Mouse (Mus musculus): ENCODE data around the gene Ptch2. TPM values are rescaled to one million over a fixed set of nuclear protein-coding genes. Genes with fewer than 3 reads are reported as not detected.

The Ptch2 gene
- polyA plus RNA-seq, 1 experiment: 0.20 TPM

DNA sequence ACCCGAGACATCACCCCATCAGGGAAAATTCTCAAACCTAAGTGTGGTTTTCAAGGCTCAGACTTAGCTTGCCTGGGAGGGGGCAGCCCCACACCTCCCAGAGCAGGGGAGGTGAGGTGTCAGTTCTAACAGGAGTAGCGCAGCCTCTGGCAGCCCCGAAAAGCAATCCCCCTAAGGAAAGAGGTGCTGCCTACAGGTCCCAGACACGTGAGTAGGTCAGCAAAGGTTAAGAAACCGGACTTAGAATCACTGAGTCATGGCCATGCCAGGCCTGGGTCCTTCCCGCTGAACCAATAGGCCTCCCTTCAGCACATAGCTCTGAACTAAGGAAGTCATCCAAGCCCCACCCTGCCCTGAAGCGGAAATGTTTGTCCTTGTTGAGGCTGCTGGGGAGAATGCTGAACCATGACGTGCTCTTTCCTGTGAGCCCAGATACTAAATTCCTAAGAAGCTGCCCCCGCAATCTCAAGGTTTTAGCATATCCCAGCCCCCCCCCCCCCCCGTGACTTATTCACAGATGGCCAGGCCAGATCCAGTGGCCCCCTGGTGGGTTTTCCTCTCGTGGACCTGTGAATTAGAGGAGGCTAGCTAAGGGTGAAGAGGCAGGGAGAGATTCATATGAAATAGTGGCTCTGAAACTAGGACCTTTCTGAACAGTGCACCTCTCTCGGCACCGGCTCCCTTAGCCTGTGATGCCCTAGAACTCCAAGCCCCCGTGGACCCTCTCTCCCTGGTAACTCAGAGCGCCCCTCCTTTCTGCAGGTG is 30.2 kb downstream of the Ptch2 start:
- Histone ChIP-seq H3ac (ENCODE audit: control insufficient read depth, insufficient read length, low read depth) (peak overlapping the region; percentile 49), H3K79me2 (ENCODE audit: control insufficient read depth, insufficient read depth) (peaks cover 19% of the 10 kb centered on the region), H3K79me3 (ENCODE audit: low read depth) (peaks cover 5% of the 10 kb centered on the region), H3K4me3 (ENCODE audit: insufficient read depth, poor library complexity, severe bottlenecking) (no peak overlapping the region), H3K27me3 (ENCODE audit: control insufficient read depth, insufficient read depth, insufficient read length) (no peaks in the 10 kb centered on the region), H3K36me3 (ENCODE audit: control insufficient read depth, insufficient read depth) (peaks cover 39% of the 10 kb centered on the region)
- TF ChIP-seq MAX (IDR thresholded peaks at IDR 0.05): peak; percentile 58
- TF ChIP-seq CTCF (IDR thresholded peaks at IDR 0.05; ENCODE audit: control insufficient read depth, insufficient read depth, insufficient read length): no peak
- no peak for TF ChIP-seq MYOG (IDR thresholded peaks at IDR 0.05; ENCODE audit: control insufficient read depth, extremely low read depth, insufficient read length)
- peak; percentile 60 for TF ChIP-seq USF1 (IDR thresholded peaks at IDR 0.05; ENCODE audit: low read depth)
- no peak for TF ChIP-seq FOSL1 (IDR thresholded peaks at IDR 0.05; ENCODE audit: insufficient read depth, low read length, poor library complexity, severe bottlenecking)
- TF ChIP-seq MYOD1 (IDR thresholded peaks at IDR 0.05; ENCODE audit: control insufficient read depth, insufficient read length, low read depth): no peak
- TF ChIP-seq CEBPB (IDR thresholded peaks at IDR 0.05; ENCODE audit: low read depth): no peak

DNA sequence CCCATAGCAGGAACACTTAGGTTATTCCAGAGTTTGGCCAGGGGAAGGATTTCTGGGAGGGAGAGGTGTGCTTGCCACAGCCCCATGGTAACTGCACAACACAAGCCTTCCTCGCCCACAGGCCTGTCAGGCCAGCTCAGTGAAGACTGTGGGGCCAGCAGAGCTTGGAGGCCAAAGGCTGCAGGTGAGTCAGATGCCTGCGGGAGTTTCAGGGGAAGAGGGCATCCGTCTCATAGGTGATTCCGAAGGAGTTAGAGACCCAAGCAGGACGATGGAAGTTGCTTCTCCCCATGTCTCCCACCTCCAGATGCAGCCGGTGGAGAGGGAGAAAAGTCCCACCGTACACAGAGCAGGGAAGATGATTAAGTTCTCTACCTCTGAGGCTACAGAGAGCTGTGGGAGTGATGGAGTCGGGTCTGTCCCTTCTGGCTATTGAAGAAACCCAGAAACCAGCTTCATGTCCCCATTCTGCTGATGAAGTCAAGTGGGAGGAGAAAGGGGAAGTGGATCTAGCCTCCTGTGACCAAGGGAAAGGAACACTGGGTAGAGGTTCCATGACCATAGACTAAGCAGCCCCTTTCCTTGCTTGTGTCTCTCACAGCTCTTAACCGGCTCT is 30.9 kb downstream of the Ptch2 start, which contains the start of gene Tctex1d4:
Tctex1d4 (plus strand) TSS at position 120 of the 616 bp plus-strand sequence.
- peak within 1 kb of the TSS; percentile 49 for H3ac ChIP-seq (ENCODE audit: control insufficient read depth, insufficient read length, low read depth)
- H3K79me3 ChIP-seq (ENCODE audit: low read depth): peaks cover 5% of the 10 kb centered on the region
- H3K4me3 ChIP-seq (ENCODE audit: insufficient read depth, poor library complexity, severe bottlenecking): no peak within 1 kb of the TSS
- no peak for TF ChIP-seq USF1 (IDR thresholded peaks at IDR 0.05; ENCODE audit: low read depth)
- TF ChIP-seq FOSL1 (IDR thresholded peaks at IDR 0.05; ENCODE audit: insufficient read depth, low read length, poor library complexity, severe bottlenecking): no peak
- H3K36me3 ChIP-seq (ENCODE audit: control insufficient read depth, insufficient read depth): peaks cover 44% of the 10 kb centered on the region
- H3K79me2 ChIP-seq (ENCODE audit: control insufficient read depth, insufficient read depth): peaks cover 24% of the 10 kb centered on the region
- no peaks in the 10 kb centered on the region for H3K27me3 ChIP-seq (ENCODE audit: control insufficient read depth, insufficient read depth, insufficient read length)

DNA sequence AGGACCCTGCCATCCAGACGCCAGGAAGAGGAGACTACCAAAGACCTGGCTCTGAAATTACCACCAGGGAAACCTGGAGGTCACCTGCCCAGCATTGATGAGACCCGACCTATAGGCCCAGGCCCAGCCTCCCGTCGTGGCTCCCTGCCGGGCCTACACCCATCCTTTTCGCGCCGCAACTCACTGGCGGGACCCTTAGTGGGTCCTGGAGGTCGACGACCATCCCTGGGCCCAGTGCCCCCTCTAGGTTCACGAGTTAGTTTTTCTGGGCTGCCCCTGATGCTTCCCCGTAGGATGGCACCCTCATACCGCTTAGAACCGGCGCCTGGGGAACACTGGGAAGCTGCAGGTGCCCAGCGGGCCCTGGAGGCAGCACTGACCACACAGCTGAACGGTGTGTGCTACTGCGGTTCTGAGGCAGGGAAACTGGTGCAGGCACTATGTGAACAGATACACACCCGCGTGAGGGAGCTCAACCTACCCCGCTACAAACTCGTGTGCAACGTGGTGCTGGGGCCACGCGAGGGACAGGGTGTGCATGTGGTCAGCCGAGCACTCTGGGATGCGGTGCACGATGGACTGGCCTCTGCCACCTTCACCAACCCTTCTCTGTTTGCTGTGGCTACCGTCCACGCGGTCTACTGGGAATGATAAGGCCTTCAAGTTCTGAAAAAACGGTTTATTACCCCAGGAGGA is 32.3 kb downstream of the Ptch2 start:
- H3K36me3 ChIP-seq (ENCODE audit: control insufficient read depth, insufficient read depth): peaks cover 43% of the 10 kb centered on the region
- H3K4me3 ChIP-seq (ENCODE audit: insufficient read depth, poor library complexity, severe bottlenecking): no peak overlapping the region
- peaks cover 35% of the 10 kb centered on the region for H3K79me2 ChIP-seq (ENCODE audit: control insufficient read depth, insufficient read depth)
- H3K79me3 ChIP-seq (ENCODE audit: low read depth): peaks cover 12% of the 10 kb centered on the region
- TF ChIP-seq USF1 (IDR thresholded peaks at IDR 0.05; ENCODE audit: low read depth): no peak
- TF ChIP-seq MAX (IDR thresholded peaks at IDR 0.05): no peak
- TF ChIP-seq CEBPB (IDR thresholded peaks at IDR 0.05; ENCODE audit: low read depth): no peak
- TF ChIP-seq FOSL1 (IDR thresholded peaks at IDR 0.05; ENCODE audit: insufficient read depth, low read length, poor library complexity, severe bottlenecking): no peak
- TF ChIP-seq CTCF (IDR thresholded peaks at IDR 0.05; ENCODE audit: control insufficient read depth, insufficient read depth, insufficient read length): no peak
- TF ChIP-seq MYOD1 (IDR thresholded peaks at IDR 0.05; ENCODE audit: control insufficient read depth, insufficient read length, low read depth): no peak
- no peak for TF ChIP-seq MYOG (IDR thresholded peaks at IDR 0.05; ENCODE audit: control insufficient read depth, extremely low read depth, insufficient read length)
- H3ac ChIP-seq (ENCODE audit: control insufficient read depth, insufficient read length, low read depth): no peak overlapping the region
- no peaks in the 10 kb centered on the region for H3K27me3 ChIP-seq (ENCODE audit: control insufficient read depth, insufficient read depth, insufficient read length)

DNA sequence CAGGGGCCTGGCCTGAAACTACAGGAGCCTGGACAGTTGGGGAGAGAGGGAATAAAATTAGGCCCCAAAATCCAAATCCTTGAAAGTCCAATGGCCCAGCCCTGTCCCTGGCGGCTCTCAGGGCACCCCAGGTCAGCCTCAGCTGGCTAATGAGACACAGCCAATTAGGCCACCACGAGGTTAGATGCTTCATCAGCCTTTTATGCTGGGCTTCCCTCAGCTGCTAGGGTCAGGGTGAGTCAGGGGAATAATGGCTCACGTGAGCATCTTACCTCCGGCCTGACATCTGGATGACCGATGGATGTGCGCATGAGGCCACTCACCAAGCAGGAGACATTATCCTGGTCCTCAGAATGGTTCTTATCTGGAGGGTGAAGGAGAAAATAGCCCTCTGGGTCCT is 34.9 kb downstream of the Ptch2 start:
- peaks cover 25% of the 10 kb centered on the region for H3K79me2 ChIP-seq (ENCODE audit: control insufficient read depth, insufficient read depth)
- H3K79me3 ChIP-seq (ENCODE audit: low read depth): peaks cover 13% of the 10 kb centered on the region
- no peak overlapping the region for H3K4me3 ChIP-seq (ENCODE audit: insufficient read depth, poor library complexity, severe bottlenecking)
- no peaks in the 10 kb centered on the region for H3K27me3 ChIP-seq (ENCODE audit: control insufficient read depth, insufficient read depth, insufficient read length)
- TF ChIP-seq USF1 (IDR thresholded peaks at IDR 0.05; ENCODE audit: low read depth) (peak; percentile 31), FOSL1 (IDR thresholded peaks at IDR 0.05; ENCODE audit: insufficient read depth, low read length, poor library complexity, severe bottlenecking) (no peak), MYOD1 (IDR thresholded peaks at IDR 0.05; ENCODE audit: control insufficient read depth, insufficient read length, low read depth) (peak; percentile 33), CTCF (IDR thresholded peaks at IDR 0.05; ENCODE audit: control insufficient read depth, insufficient read depth, insufficient read length) (no peak)
- peaks cover 39% of the 10 kb centered on the region for H3K36me3 ChIP-seq (ENCODE audit: control insufficient read depth, insufficient read depth)
- H3ac ChIP-seq (ENCODE audit: control insufficient read depth, insufficient read length, low read depth): no peak overlapping the region

DNA sequence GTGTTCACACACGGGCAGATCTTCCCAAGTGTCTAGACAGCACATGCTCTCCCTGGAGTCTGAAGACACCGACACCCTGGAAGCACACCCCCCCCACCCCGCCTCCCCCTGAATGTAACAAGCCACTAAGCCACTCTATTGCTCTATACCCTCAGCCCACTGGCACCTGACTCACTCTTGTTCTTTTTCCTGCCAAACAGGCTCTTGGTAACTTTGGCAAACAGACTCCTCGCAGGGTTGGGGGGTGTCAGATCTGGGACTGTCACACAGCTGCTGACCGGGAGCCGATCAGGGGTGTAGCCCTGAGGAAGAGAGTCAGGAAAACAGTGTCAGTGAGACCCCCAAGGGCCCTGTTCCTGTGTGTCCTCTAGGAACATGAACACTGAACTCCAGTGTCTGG is 35.3 kb downstream of the Ptch2 start:
- peaks cover 25% of the 10 kb centered on the region for H3K79me2 ChIP-seq (ENCODE audit: control insufficient read depth, insufficient read depth)
- H3K4me3 ChIP-seq (ENCODE audit: insufficient read depth, poor library complexity, severe bottlenecking): no peak overlapping the region
- TF ChIP-seq CEBPB (IDR thresholded peaks at IDR 0.05; ENCODE audit: low read depth) (no peak), MYOD1 (IDR thresholded peaks at IDR 0.05; ENCODE audit: control insufficient read depth, insufficient read length, low read depth) (no peak), USF1 (IDR thresholded peaks at IDR 0.05; ENCODE audit: low read depth) (no peak), MYOG (IDR thresholded peaks at IDR 0.05; ENCODE audit: control insufficient read depth, extremely low read depth, insufficient read length) (no peak), CTCF (IDR thresholded peaks at IDR 0.05; ENCODE audit: control insufficient read depth, insufficient read depth, insufficient read length) (no peak), FOSL1 (IDR thresholded peaks at IDR 0.05; ENCODE audit: insufficient read depth, low read length, poor library complexity, severe bottlenecking) (no peak), MAX (IDR thresholded peaks at IDR 0.05) (no peak)
- no peaks in the 10 kb centered on the region for H3K27me3 ChIP-seq (ENCODE audit: control insufficient read depth, insufficient read depth, insufficient read length)
- peaks cover 13% of the 10 kb centered on the region for H3K79me3 ChIP-seq (ENCODE audit: low read depth)
- H3ac ChIP-seq (ENCODE audit: control insufficient read depth, insufficient read length, low read depth): no peak overlapping the region
- H3K36me3 ChIP-seq (ENCODE audit: control insufficient read depth, insufficient read depth): peaks cover 39% of the 10 kb centered on the region
